Mouse (Mus musculus) erythroblast, adult 5-6 weeks (primary cell): ENCODE measurements around the gene Ceacam12. TPM values are rescaled to one million over a fixed set of nuclear protein-coding genes. Genes with fewer than 3 reads are reported as not detected.
"Not testable (repeated sequence)": the region's sequence is repeated elsewhere in the genome, so short reads cannot be mapped to it uniquely, and the experiment has no call there.

Experiments used
- ATAC-seq: replicated peaks from 2 replicates; pipeline ENCODE4 v1.8.0; 2016; ENCODE audit warnings: moderate number of reproducible peaks, mild to moderate bottlenecking, moderate TSS enrichment, inconsistent platforms; ENCODE audit not compliant: poor library complexity, low FRiP score, severe bottlenecking
- total RNA-seq, 2 experiments: library from RNA; stranded (forward) in 1 of 2; stranded (reverse) in 1 of 2; fragments of 150-400 nt in 1 of 2; fragments of 200-764, 138-1000 nt in 1 of 2; gene quantifications; 2 replicates each; pipeline versions ENCODE4 v1.2.3 to v1.2.4; 2015 to 2017; ENCODE audit warnings: low replicate concordance in 2 of 2

The Ceacam12 gene
- not detected in 2 replicates for total RNA-seq (2015; ENCODE audit: low replicate concordance)
- total RNA-seq (2017; ENCODE audit: low replicate concordance) = not detected in 2 replicates

DNA sequence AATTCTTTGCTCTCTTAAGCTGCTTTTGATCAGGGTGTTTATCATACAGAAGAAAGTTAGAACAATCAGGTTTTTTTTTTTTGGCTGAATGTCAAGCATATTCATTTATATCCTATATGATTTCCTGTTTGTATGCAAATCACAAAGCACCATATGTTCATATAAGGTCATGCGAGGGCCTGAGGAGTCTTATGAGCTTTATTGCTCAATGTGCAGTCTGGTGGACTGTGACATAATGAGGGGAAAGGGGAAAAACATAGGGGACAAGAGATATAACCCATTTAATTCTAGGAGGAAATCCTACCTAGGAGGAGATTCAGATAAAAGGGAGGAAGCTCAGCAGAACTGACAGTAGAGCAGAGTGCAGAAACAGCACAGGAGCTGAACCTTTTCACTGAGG is at the start of gene Ceacam12:
TSS of gene Ceacam12 (plus strand) at position 301 of the 400 bp plus-strand sequence.
- ATAC-seq = no peak

DNA sequence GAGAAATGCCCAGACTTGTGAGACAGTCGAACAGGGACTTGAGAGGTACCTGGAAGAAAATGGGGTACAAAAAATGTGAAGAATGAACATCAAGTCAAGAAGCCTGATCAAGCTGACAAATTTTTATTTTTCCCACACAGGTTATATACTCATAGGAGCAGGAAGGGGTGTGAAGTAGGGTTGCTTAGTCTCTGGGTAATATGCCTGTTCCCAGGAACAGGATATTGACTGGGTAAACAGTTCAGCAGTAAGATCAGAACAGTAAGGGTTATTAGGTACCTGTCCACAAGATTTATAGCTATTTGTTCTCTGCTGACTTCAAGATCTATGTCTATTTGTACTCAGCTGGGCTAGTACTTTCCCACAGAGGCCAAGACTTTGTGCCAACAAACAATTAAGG is 8.1 kb downstream of the Ceacam12 start:
- not testable (repeated sequence) for ATAC-seq

DNA sequence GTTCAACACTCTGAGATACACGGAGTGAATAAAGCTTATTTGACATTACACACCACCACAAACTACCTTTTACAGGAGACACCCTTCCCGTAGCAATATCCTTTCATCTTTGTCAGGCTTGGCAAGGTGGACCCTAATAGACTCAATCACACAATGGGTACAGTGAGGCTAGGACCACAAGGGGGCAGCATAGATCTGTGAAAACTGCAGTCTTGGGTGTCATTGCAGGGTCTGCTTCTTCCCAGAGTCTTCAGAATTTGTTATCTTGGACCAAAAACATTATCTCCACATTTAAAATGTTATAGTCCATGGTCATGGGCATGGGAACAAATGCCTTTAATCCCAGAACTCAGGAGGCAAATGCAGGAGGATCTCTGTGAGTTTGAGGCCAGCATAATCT is 35.1 kb downstream of the Ceacam12 start:
- no peak for ATAC-seq

Other genes starting within 250 kb of the Ceacam12 start
- not detected in 2 replicates for gene Gm5155, start 194.2 kb upstream of the Ceacam12 start, total RNA-seq (2015; ENCODE audit: low replicate concordance)
- not detected in 2 replicates for gene Gm5155, start 194.2 kb upstream of the Ceacam12 start, total RNA-seq (2017; ENCODE audit: low replicate concordance)
- gene Ceacam11, start 93.8 kb upstream of the Ceacam12 start, total RNA-seq (2015; ENCODE audit: low replicate concordance) = not detected in 2 replicates
- gene Ceacam11, start 93.8 kb upstream of the Ceacam12 start, total RNA-seq (2017; ENCODE audit: low replicate concordance) = not detected in 2 replicates
- not detected in 2 replicates for gene Ceacam13, start 56.0 kb upstream of the Ceacam12 start, total RNA-seq (2015; ENCODE audit: low replicate concordance)
- gene Ceacam13, start 56.0 kb upstream of the Ceacam12 start, total RNA-seq (2017; ENCODE audit: low replicate concordance) = not detected in 2 replicates
- gene Igfl3, start 110.6 kb downstream of the Ceacam12 start, total RNA-seq (2015; ENCODE audit: low replicate concordance) = not detected in 2 replicates
- not detected in 2 replicates for gene Igfl3, start 110.6 kb downstream of the Ceacam12 start, total RNA-seq (2017; ENCODE audit: low replicate concordance)
- not detected in 2 replicates for gene Mill1, start 179.4 kb downstream of the Ceacam12 start, total RNA-seq (2015; ENCODE audit: low replicate concordance)
- not detected in 2 replicates for gene Mill1, start 179.4 kb downstream of the Ceacam12 start, total RNA-seq (2017; ENCODE audit: low replicate concordance)